Mouse (Mus musculus) liver, postnatal 0 days (tissue): ENCODE measurements at regions not wholly inside any gene's neighbourhood (a gene's known extent, or its start where the extent isn't known, plus 50 kb on each side); places are given as distances from the start of the nearest gene placed in this dataset.

Experiments used
- CTCF ChIP-seq: sonication (generic); IDR thresholded peaks from 2 replicates; pipeline ENCODE4 v1.5.1; 2016; ENCODE audit warnings: antibody characterized with exemption, low read depth
- EP300 ChIP-seq: IDR thresholded peaks from 2 replicates; pipeline ENCODE4 v1.6.1; 2016; ENCODE audit warnings: antibody characterized with exemption, low read depth, mild to moderate bottlenecking

DNA sequence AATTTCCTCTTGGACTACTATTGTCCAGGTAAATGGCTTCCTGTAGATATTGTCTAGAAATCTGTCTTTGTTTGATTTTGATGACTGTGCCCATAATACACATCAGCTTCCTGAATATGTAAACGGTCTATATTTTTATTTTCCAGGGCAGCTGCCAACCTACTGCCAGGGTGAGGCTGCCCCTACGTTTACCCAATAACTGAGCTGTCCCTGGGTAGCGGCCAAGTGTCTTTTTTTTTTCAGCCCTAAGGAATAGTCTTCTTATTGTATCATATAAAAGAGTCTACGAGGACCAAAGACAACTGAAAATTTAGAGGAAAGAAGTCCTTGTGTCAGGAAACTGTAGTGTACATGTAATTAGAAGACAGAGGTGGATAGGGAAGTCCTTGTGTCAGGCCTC, 877.3 kb upstream of the A1bg start:
- TF ChIP-seq CTCF (no peak), EP300 (no peak)
